Mouse (Mus musculus): ENCODE data around the gene Tmprss9. TPM values are rescaled to one million over a fixed set of nuclear protein-coding genes. Genes with fewer than 3 reads are reported as not detected.

Gene Tmprss9
- polyA plus RNA-seq, 1 experiment from 2014 or later: 0.05 TPM

DNA sequence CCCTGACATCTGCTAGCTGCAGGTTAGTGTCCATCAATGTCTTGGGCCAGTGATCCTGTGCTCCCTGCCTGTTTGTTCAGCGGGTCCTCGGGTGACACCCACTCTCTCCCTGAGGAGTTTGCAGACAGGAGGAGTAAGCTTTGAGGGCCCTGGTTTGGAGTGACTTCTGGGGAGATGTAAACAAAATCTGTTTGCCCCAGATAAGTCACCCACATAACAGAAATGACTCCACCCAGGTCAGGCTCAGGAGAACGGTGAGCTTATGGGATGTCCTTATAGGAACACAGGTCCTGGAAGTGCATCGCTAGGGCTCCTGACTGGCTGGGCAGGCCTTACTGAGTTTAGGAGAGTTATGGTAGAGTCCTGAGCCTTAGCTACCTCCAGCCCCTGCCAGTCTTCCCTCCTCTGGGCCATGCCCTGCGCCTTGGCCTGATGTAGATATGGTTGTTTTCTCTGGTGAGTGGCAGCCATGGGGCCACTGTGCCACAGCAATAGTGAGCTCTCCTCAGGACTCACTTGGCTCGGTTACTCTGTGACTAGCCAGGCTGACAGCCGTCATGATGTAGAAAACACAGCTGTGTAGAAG is 13.2 kb upstream of the Tmprss9 start:
- Histone ChIP-seq H3K9ac (no peak overlapping the region), H3K27ac (replicated peaks) (no peak overlapping the region), H3K27me3 (no peaks in the 10 kb centered on the region), H3K4me2 (replicated peaks) (no peak overlapping the region), H3K9me3 (replicated peaks) (no peaks in the 10 kb centered on the region), H3K36me3 (peaks cover 23% of the 10 kb centered on the region), H3K4me3 (replicated peaks) (no peak overlapping the region), H3K4me1 (peaks cover 37% of the 10 kb centered on the region)
- ATAC-seq (ENCODE audit: insufficient number of reproducible peaks, low FRiP score, low TSS enrichment, low read depth): no peak
- 83% methylated on average over 7 of the region's 7 CpGs for WGBS

- no peaks in the 10 kb centered on the region for H3K27me3 ChIP-seq
- H3K9ac ChIP-seq: no peak overlapping the region; the same call in 1 of the 2 replicates
- no peak overlapping the region for H3K27ac ChIP-seq (replicated peaks)
- H3K9me3 ChIP-seq (replicated peaks): no peaks in the 10 kb centered on the region
- WGBS: 93% methylated on average over 5 of the region's 5 CpGs
- H3K4me2 ChIP-seq (replicated peaks): no peak overlapping the region
- no peak for ATAC-seq (ENCODE audit: insufficient number of reproducible peaks, low FRiP score, low TSS enrichment, low read depth)
- peaks cover 6% of the 10 kb centered on the region for H3K4me1 ChIP-seq
- H3K36me3 ChIP-seq: peaks cover 57% of the 10 kb centered on the region
- no peak overlapping the region for H3K4me3 ChIP-seq (replicated peaks)
These were observed 9.3 kb upstream of the Tmprss9 start for GRCm38 (mm10) chr10:80862305-80862704.

DNA sequence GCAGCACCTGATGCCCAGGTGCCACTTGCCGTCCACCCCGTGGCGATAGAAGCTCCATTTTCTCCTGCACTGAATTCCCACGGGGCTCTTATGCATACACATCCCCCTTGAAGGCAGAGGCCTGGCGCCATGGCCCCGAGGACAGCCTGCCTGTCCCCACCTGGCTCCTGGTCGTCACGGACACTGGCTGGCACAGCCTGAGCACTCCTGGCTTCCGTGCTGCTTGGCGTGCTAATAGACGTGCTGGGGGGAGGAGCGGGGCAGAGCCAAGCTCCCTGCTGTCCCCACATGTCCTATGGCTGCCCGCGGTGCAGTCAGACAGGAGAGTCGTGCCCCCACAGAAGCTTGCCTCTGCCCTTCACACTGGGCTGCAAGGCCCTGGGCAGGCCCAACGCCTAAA is 7.2 kb upstream of the Tmprss9 start:
- no peak overlapping the region for H3K4me3 ChIP-seq (replicated peaks)
- H3K4me1 ChIP-seq: no peaks in the 10 kb centered on the region
- peaks cover 75% of the 10 kb centered on the region for H3K36me3 ChIP-seq
- no peak overlapping the region for H3K27ac ChIP-seq (replicated peaks)
- no peak overlapping the region for H3K9ac ChIP-seq
- H3K4me2 ChIP-seq (replicated peaks): no peak overlapping the region
- H3K27me3 ChIP-seq: no peaks in the 10 kb centered on the region
- no peak for ATAC-seq (ENCODE audit: insufficient number of reproducible peaks, low FRiP score, low TSS enrichment, low read depth)
- WGBS: 88% methylated on average over 16 of the region's 16 CpGs
- H3K9me3 ChIP-seq (replicated peaks): no peaks in the 10 kb centered on the region

- Histone ChIP-seq H3K4me3 (replicated peaks) (no peak overlapping the region), H3K36me3 (peaks cover 31% of the 10 kb centered on the region), H3K27ac (replicated peaks) (no peak overlapping the region), H3K4me1 (no peaks in the 10 kb centered on the region), H3K27me3 (no peaks in the 10 kb centered on the region; the same call in 1 of the 2 replicates), H3K4me2 (replicated peaks) (no peak overlapping the region), H3K9ac (no peak overlapping the region), H3K9me3 (replicated peaks) (no peaks in the 10 kb centered on the region)
- ATAC-seq (ENCODE audit: insufficient number of reproducible peaks, low FRiP score, low TSS enrichment, low read depth): no peak
- 88% methylated on average over 3 of the region's 6 CpGs for WGBS
These were observed 655 bp upstream of the Tmprss9 start for GRCm38 (mm10) chr10:80870993-80871392.

GRCm38 (mm10) chr10:80874035-80874434 is 2.4 kb downstream of the Tmprss9 start:
- Histone ChIP-seq H3K27me3 (no peaks in the 10 kb centered on the region; the same call in 1 of the 2 replicates), H3K9ac (no peak overlapping the region), H3K4me2 (replicated peaks) (no peak overlapping the region), H3K4me3 (replicated peaks) (no peak overlapping the region), H3K36me3 (peaks cover under 1% of the 10 kb centered on the region; the same call in 1 of the 2 replicates), H3K4me1 (peaks cover 6% of the 10 kb centered on the region), H3K9me3 (replicated peaks) (no peaks in the 10 kb centered on the region), H3K27ac (replicated peaks) (no peak overlapping the region)
- WGBS: 75% methylated on average over 9 of the region's 9 CpGs
- ATAC-seq (ENCODE audit: insufficient number of reproducible peaks, low FRiP score, low TSS enrichment, low read depth): no peak

- H3K27me3 ChIP-seq: no peaks in the 10 kb centered on the region; the same call in 1 of the 2 replicates
- no peak overlapping the region for H3K27ac ChIP-seq (replicated peaks)
- H3K36me3 ChIP-seq: no peaks in the 10 kb centered on the region
- no peaks in the 10 kb centered on the region for H3K9me3 ChIP-seq (replicated peaks)
- WGBS: 26% methylated on average over 5 of the region's 5 CpGs
- H3K4me2 ChIP-seq (replicated peaks): no peak overlapping the region
- H3K4me3 ChIP-seq (replicated peaks): no peak overlapping the region
- no peak for ATAC-seq (ENCODE audit: insufficient number of reproducible peaks, low FRiP score, low TSS enrichment, low read depth)
- H3K9ac ChIP-seq: no peak overlapping the region
- peaks cover 6% of the 10 kb centered on the region for H3K4me1 ChIP-seq
These were observed 4.4 kb downstream of the Tmprss9 start for GRCm38 (mm10) chr10:80876028-80876427.

DNA sequence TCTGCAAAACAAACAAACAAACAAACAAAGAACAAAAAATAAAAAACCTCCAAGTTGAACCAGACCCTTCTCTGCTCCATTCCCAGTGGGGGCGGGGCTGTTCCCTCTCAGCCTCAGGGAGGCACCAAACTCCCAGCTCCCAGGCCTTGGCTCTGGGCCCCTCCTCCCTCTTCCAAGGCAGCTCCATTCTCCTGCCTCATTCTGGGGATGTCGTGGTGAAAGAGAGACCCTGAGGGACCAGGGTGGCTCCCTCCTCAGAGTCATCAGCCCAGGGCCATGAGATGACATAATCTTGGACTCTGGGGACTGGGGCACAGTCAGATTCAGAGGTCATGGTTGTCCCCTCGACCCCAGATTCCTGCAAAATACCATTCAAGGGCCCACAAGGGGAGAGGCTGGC is 4.9 kb downstream of the Tmprss9 start:
- no peaks in the 10 kb centered on the region for H3K9me3 ChIP-seq (replicated peaks)
- no peak overlapping the region for H3K9ac ChIP-seq
- peaks cover 6% of the 10 kb centered on the region for H3K4me1 ChIP-seq
- ATAC-seq (ENCODE audit: insufficient number of reproducible peaks, low FRiP score, low TSS enrichment, low read depth): no peak
- WGBS: 15% methylated on average over 3 of the region's 3 CpGs
- H3K27me3 ChIP-seq: no peaks in the 10 kb centered on the region; the same call in 1 of the 2 replicates
- no peak overlapping the region for H3K4me2 ChIP-seq (replicated peaks)
- no peak overlapping the region for H3K27ac ChIP-seq (replicated peaks)
- no peak overlapping the region for H3K4me3 ChIP-seq (replicated peaks)
- no peaks in the 10 kb centered on the region for H3K36me3 ChIP-seq

- no peak overlapping the region for H3K9ac ChIP-seq
- no peaks in the 10 kb centered on the region for H3K9me3 ChIP-seq (replicated peaks)
- no peak overlapping the region for H3K4me3 ChIP-seq (replicated peaks)
- no peak overlapping the region for H3K4me2 ChIP-seq (replicated peaks)
- H3K4me1 ChIP-seq: peaks cover 6% of the 10 kb centered on the region
- no peak for ATAC-seq (ENCODE audit: insufficient number of reproducible peaks, low FRiP score, low TSS enrichment, low read depth)
- no peak overlapping the region for H3K27ac ChIP-seq (replicated peaks)
- no peaks in the 10 kb centered on the region for H3K36me3 ChIP-seq
- H3K27me3 ChIP-seq: no peaks in the 10 kb centered on the region
- WGBS: 19% methylated on average over 5 of the region's 5 CpGs
These were observed 8.5 kb downstream of the Tmprss9 start for GRCm38 (mm10) chr10:80880131-80880641.

GRCm38 (mm10) chr10:80880901-80881300 is 9.3 kb downstream of the Tmprss9 start:
- no peaks in the 10 kb centered on the region for H3K9me3 ChIP-seq (replicated peaks)
- 66% methylated on average over 2 of the region's 2 CpGs for WGBS
- H3K36me3 ChIP-seq: no peaks in the 10 kb centered on the region
- H3K4me2 ChIP-seq (replicated peaks): no peak overlapping the region
- H3K27ac ChIP-seq (replicated peaks): no peak overlapping the region
- no peaks in the 10 kb centered on the region for H3K27me3 ChIP-seq
- H3K4me1 ChIP-seq: peaks cover 6% of the 10 kb centered on the region
- no peak overlapping the region for H3K4me3 ChIP-seq (replicated peaks)
- ATAC-seq (ENCODE audit: insufficient number of reproducible peaks, low FRiP score, low TSS enrichment, low read depth): no peak
- no peak overlapping the region for H3K9ac ChIP-seq

DNA sequence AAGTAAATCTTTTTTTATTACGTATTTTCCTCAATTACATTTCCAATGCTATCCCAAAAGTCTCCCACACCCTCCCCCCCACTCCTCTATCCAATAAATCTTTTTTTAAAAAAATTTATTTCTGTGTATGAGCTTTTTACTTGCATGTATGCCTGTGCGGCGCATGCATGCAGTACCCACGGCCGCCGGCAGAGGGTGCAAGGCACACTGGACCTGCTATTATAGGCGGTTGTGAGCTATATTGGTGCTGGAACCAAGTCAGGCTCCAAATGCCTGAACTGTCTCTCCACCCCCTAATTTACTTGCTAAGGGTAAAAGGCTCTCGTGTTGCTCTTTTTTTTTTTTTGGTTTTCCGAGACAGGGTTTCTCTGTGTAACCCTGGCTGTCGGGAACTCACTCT is 9.7 kb downstream of the Tmprss9 start:
- WGBS: 24% methylated on average over 10 of the region's 10 CpGs

DNA sequence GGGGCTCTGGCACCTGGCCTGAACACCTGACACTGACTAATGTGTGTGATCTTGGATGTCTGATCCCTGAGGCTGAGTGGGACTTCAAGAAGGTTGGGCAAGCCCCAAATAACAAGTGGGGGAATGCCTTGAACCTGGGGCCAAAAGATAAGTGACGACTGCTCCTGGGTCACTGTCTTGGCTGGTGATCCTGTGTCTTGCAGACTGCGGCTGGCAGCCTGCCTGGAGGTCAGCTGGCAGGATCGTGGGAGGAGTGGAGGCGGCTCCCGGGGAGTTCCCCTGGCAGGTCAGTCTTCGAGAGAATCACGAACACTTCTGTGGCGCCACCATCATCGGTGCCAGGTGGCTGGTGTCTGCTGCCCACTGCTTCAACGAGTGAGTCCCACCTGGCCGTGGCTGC is 15.5 kb downstream of the Tmprss9 start:
- ATAC-seq (ENCODE audit: insufficient number of reproducible peaks, low FRiP score, low TSS enrichment, low read depth): no peak
- no peak overlapping the region for H3K4me2 ChIP-seq (replicated peaks)
- no peaks in the 10 kb centered on the region for H3K4me1 ChIP-seq
- H3K4me3 ChIP-seq (replicated peaks): no peak overlapping the region
- peaks cover 27% of the 10 kb centered on the region for H3K27me3 ChIP-seq
- H3K27ac ChIP-seq (replicated peaks): no peak overlapping the region
- H3K9me3 ChIP-seq (replicated peaks): no peaks in the 10 kb centered on the region
- no peaks in the 10 kb centered on the region for H3K36me3 ChIP-seq
- H3K9ac ChIP-seq: no peak overlapping the region
- WGBS: 68% methylated on average over 11 of the region's 11 CpGs

More for the DNA sequence above, 9.7 kb downstream of the Tmprss9 start:
- Histone ChIP-seq H3K4me1 (peaks cover 3% of the 10 kb centered on the region), H3K36me3 (no peaks in the 10 kb centered on the region), H3K4me2 (replicated peaks) (no peak overlapping the region), H3K9ac (no peak overlapping the region), H3K27ac (replicated peaks) (no peak overlapping the region), H3K9me3 (replicated peaks) (no peaks in the 10 kb centered on the region), H3K27me3 (no peaks in the 10 kb centered on the region), H3K4me3 (replicated peaks) (no peak overlapping the region)
- ATAC-seq (ENCODE audit: insufficient number of reproducible peaks, low FRiP score, low TSS enrichment, low read depth): no peak

DNA sequence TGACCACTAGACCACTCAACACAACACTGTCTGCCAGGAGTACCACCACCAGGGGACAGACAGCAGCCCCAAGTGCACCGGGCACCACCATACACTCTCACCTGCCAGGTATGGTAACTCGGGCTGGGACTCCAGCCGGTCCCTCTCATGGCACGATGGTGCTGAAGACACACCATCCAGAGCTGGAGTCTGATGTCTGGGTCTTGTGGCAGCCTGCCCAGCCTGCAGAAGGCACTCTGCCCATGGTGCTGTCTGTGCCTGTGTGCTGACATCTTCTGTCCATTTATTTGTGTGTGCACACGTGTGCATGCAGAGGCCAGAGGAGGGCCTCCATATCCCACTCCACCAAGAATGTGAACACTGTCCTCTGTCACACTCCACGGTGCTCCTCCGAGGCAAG is 23.5 kb downstream of the Tmprss9 start:
- Histone ChIP-seq H3K36me3 (peaks cover 13% of the 10 kb centered on the region), H3K4me3 (replicated peaks) (no peak overlapping the region), H3K27me3 (peaks cover 8% of the 10 kb centered on the region; the same call in 1 of the 2 replicates), H3K27ac (replicated peaks) (no peak overlapping the region), H3K9me3 (replicated peaks) (no peaks in the 10 kb centered on the region), H3K4me2 (replicated peaks) (no peak overlapping the region), H3K4me1 (peaks cover 25% of the 10 kb centered on the region), H3K9ac (no peak overlapping the region)
- 90% methylated on average over 7 of the region's 7 CpGs for WGBS
- no peak for ATAC-seq (ENCODE audit: insufficient number of reproducible peaks, low FRiP score, low TSS enrichment, low read depth)
